In the genomic region with DNA sequence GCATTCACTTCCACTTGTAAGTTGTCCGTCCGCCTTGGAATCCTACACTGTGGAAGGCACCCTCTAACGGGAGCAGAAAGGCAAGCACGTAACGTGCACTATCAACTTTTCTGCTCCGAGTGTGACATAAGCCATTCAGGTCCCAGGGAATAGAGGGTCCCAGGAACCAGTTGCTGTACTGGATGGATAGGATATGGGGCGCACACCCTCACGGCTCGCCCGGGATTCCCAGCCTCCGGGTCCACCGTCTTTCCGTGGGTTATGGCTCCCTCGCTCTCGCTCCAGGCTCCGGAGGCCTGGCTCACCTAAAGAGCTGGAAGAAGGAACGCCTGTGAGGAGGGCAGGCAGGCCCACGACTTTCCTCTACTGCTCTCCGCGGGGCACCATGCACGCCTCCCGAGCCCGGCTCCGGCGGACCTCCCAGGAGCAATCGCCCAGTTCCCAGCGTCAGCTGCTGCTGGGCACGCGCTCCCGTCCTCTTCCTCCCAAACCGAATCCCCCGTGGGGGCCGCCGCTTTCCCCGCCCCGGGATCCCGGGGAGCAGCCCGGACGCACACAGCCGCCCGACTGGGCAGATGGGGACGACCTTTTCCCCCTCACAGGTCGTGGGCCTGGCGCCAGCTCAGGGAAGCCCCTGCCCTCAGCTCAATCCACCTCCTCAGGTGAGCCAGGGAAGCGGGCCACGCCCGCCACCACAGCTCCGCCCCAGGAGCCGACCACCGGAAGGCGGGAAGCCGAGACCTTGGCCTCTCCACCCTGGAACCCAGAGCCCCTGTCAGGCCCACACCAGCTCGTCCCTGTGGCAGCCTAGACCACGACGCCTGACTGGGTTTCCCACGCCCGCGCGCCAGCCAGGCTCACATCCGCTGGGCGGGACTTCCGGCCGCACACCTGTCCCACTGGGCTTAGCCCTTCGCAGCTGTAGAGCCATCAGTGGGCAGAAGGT, we compare ENCODE assay signal across 9 mouse cellular contexts. TPM values are rescaled to one million over a fixed set of nuclear protein-coding genes. Genes with fewer than 3 reads are reported as not detected.
DNase-seq lines count a peak whose midpoint lies in the region; ATAC-seq and TF ChIP-seq lines count a peak whose summit lies in the region.
"Had no signal": no experiment of that assay in that cellular context is flagged by ENCODE, and none has a peak within 500 bp of the region (broad histone marks: within the 10 kb centered on the region; RNA-seq: fewer than 3 reads in every experiment).

Gene Terb1 (minus strand): TSS at position 850 of the 946 bp plus-strand sequence.

- peak within 1 kb of the TSS; percentile 70 for H3K9ac ChIP-seq in forebrain, embryonic 11.5 days (ENCODE audit: low read length)
- peak within 1 kb of the TSS; percentile 59 for H3K9ac ChIP-seq in lung, embryonic 15.5 days

- peak within 1 kb of the TSS; percentile 46 for H3K4me3 ChIP-seq in forebrain, embryonic 11.5 days (ENCODE audit: low read depth, low read length)
- peak within 1 kb of the TSS; percentile 52 for H3K4me3 ChIP-seq in lung, embryonic 15.5 days
- H3K4me3 ChIP-seq in thymus, adult 2 months (ENCODE audit: control insufficient read depth, insufficient read depth, low read length), result peak within 1 kb of the TSS; percentile 39

- peak within 1 kb of the TSS; percentile 100 for H3K4me2 ChIP-seq in forebrain, embryonic 11.5 days (ENCODE audit: low read depth, low read length, severe bottlenecking)
- peak within 1 kb of the TSS; percentile 98 for H3K4me2 ChIP-seq in lung, embryonic 15.5 days

- ATAC-seq in forebrain, embryonic 11.5 days (replicated peaks; ENCODE audit: low FRiP score), result peak; percentile 64
- ATAC-seq in lung, embryonic 15.5 days (ENCODE audit: borderline replicate concordance, extremely low read depth, low FRiP score, low TSS enrichment), result peak; percentile 77
- ATAC-seq: Patski had no signal

- DNase-seq in CD4-positive, CD25-positive, alpha-beta regulatory T cell, adult 2 months (ENCODE audit: low read depth, low spot score), result peak; percentile 65
- DNase-seq in brain, embryonic 14.5 days (ENCODE audit: low read depth), result peak; percentile 36
- DNase-seq in forebrain, embryonic 11.5 days (ENCODE audit: low spot score), result peak; percentile 71
- DNase-seq in heart, postnatal 14 days, result peak; percentile 12 to 42
- DNase-seq in kidney, postnatal 36 days, result peak; percentile 47 to 76
- DNase-seq in ovary, adult 18-20 months (ENCODE audit: low spot score), result peak; percentile 2
- peak; percentile 38 for DNase-seq in thymus, adult 2 months

- H3K9me3 ChIP-seq in forebrain, embryonic 11.5 days (ENCODE audit: control insufficient read depth, low read length), result no peaks in the 10 kb centered on the region
- H3K9me3 ChIP-seq in lung, embryonic 15.5 days, result no peaks in the 10 kb centered on the region

- no peak for TF ChIP-seq CTCF in brain, embryonic 14.5 days (IDR thresholded peaks at IDR 0.05; ENCODE audit: borderline replicate concordance, extremely low read depth, insufficient read depth, insufficient read length)
- no peak for TF ChIP-seq CTCF in thymus, adult 2 months (IDR thresholded peaks at IDR 0.05; ENCODE audit: borderline replicate concordance, control insufficient read depth, extremely low read depth, insufficient read depth, low read length, poor library complexity)

- intact Hi-C loops in heart, postnatal 14 days (cut with DNase I), result no loop called here

- no peak within 1 kb of the TSS for H3K27ac ChIP-seq in forebrain, embryonic 11.5 days (ENCODE audit: low read depth, low read length)
- 0 out of 2 replicates have a peak within 1 kb of the TSS, but pooled peaks have one; percentile 6 for H3K27ac ChIP-seq in lung, embryonic 15.5 days
- no peak within 1 kb of the TSS for H3K27ac ChIP-seq in thymus, adult 2 months (ENCODE audit: control insufficient read depth, insufficient read depth, low read length)

- H3K27me3 ChIP-seq in forebrain, embryonic 11.5 days (ENCODE audit: control insufficient read depth, insufficient read depth, low read length), result no peaks in the 10 kb centered on the region
- H3K27me3 ChIP-seq in lung, embryonic 15.5 days, result no peaks in the 10 kb centered on the region
- H3K27me3 ChIP-seq in thymus, adult 2 months (ENCODE audit: control insufficient read depth, insufficient read depth, low read length), result no peaks in the 10 kb centered on the region
- H3K27me3 ChIP-seq: Patski had no signal

- TF ChIP-seq POLR2A in brain, embryonic 14.5 days (IDR thresholded peaks at IDR 0.05; ENCODE audit: borderline replicate concordance, extremely low read depth, insufficient read depth, insufficient read length, poor library complexity, severe bottlenecking), result no peak
- TF ChIP-seq POLR2A in thymus, adult 2 months (IDR thresholded peaks at IDR 0.05; ENCODE audit: control insufficient read depth, extremely low read depth, insufficient read depth, low read length, poor library complexity), result no peak

- H3K36me3 ChIP-seq in forebrain, embryonic 11.5 days (ENCODE audit: control insufficient read depth, insufficient read depth, low read length), result no peaks in the 10 kb centered on the region; the same call in 1 of the 2 replicates
- H3K36me3 ChIP-seq in lung, embryonic 15.5 days, result peaks cover 12% of the 10 kb centered on the region
- H3K36me3 ChIP-seq in thymus, adult 2 months (ENCODE audit: control insufficient read depth, insufficient read depth, low read length), result peaks cover 11% of the 10 kb centered on the region

- WGBS in forebrain, embryonic 11.5 days, result 1% methylated on average over 62 of the region's 64 CpGs
- WGBS in lung, embryonic 15.5 days, result 1% methylated on average over 64 of the region's 64 CpGs
- WGBS in thymus, adult 2 months, result 9% methylated on average over 64 of the region's 64 CpGs

- peaks cover 3% of the 10 kb centered on the region; the same call in 1 of the 2 replicates for H3K4me1 ChIP-seq in forebrain, embryonic 11.5 days (replicated peaks; ENCODE audit: control insufficient read depth, insufficient read depth, low read length)
- peaks cover 3% of the 10 kb centered on the region; the same call in 1 of the 2 replicates for H3K4me1 ChIP-seq in lung, embryonic 15.5 days
- peaks cover 5% of the 10 kb centered on the region for H3K4me1 ChIP-seq in thymus, adult 2 months (replicated peaks; ENCODE audit: control insufficient read depth, insufficient read depth, low read length)

RNA-seq across cellular contexts. Expression of gene Terb1, which starts in this region (rescaled TPM):
- polyA plus RNA-seq in brain, embryonic 14.5 days (2012; rRNA removed), result 0.38 and 0.57 TPM in 2 replicates
- polyA plus RNA-seq in forebrain, embryonic 11.5 days (2014; fragmentation: Nextera tagmentation; extraction: Ambion mirVana), result 0.15 and 0.17 TPM in 2 replicates
- total RNA-seq in heart, postnatal 14 days (2021), result not detected
- polyA plus RNA-seq in lung, embryonic 15.5 days (2015; fragmentation: Nextera tagmentation; extraction: Ambion mirVana), result 0.19 and 0.40 TPM in 2 replicates
- 0.03 and 0.08 TPM in 2 replicates for polyA plus RNA-seq in thymus, adult 2 months (2012; rRNA removed)

Comparison
In these comparisons a context has a peak if more than half of its experiments do, and no peak if none do; other contexts are left out.
1. Peak in DNase-seq in brain, embryonic 14.5 days; RNA of the gene not detected or under 1 TPM.
2. Peak in DNase-seq, ATAC-seq, H3K4me3 ChIP-seq, H3K9ac ChIP-seq and H3K4me2 ChIP-seq in forebrain, embryonic 11.5 days; RNA of the gene not detected or under 1 TPM.
3. Peak in DNase-seq in heart, postnatal 14 days; RNA of the gene not detected or under 1 TPM.
4. Peak in ATAC-seq, H3K4me3 ChIP-seq, H3K27ac ChIP-seq, H3K9ac ChIP-seq and H3K4me2 ChIP-seq in lung, embryonic 15.5 days; RNA of the gene not detected or under 1 TPM.
5. Peak in DNase-seq and H3K4me3 ChIP-seq in thymus, adult 2 months; RNA of the gene not detected or under 1 TPM.
6. DNase-seq: peak in every context shown above with its lines; median percentile 71 in forebrain, embryonic 11.5 days; 65 in CD4-positive, CD25-positive, alpha-beta regulatory T cell, adult 2 months; 62 in kidney, postnatal 36 days; 38 in thymus, adult 2 months; 36 in brain, embryonic 14.5 days; 27 in heart, postnatal 14 days; 2 in ovary, adult 18-20 months.